Mouse (Mus musculus) gastrocnemius, postnatal 10 days (tissue): Measurements from ENCODE around the gene Tank. TPM values are rescaled to one million over a fixed set of nuclear protein-coding genes. Genes with fewer than 3 reads are reported as not detected.
A peak's percentile ranks its signal among the peaks of the same experiment; 100 is the strongest.

Source experiments
- DNase-seq: peaks from one replicate; pipeline ENCODE4 v3.0.0; 2021; ENCODE audit warnings: mixed read lengths
- total RNA-seq, 2 experiments: library from RNA; stranded (reverse); gene quantifications; 2 replicates each; pipeline ENCODE4 v1.2.3; 2021

Gene Tank
- total RNA-seq, 2 experiments from 2014 or later = 14.3 to 18.3 TPM

DNA sequence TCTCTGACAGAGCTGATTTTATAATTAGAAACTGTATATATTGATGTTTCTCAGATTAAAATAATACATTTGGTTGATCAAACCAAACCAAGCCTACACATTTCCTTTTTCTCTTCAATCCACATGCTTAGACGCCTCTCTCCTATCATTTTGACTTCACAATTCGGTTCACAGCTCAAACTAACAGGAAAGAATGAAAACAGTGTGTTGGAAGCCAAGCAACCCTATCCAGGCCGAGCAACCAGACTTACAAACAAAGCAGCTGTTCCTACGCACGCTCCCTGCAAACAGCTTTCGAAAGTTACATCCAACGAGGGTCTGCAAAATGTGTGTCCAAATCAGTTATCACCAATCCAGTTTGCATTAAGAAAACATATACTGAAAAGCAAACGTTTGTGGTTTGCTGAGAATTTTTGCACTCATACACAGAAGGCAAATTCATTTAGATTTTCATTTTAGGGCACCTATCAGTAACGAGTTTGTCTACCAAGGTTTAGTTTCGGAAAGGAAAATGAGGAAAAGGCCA lies 2.2 kb downstream of the Tank start:
- no peak for DNase-seq

DNA sequence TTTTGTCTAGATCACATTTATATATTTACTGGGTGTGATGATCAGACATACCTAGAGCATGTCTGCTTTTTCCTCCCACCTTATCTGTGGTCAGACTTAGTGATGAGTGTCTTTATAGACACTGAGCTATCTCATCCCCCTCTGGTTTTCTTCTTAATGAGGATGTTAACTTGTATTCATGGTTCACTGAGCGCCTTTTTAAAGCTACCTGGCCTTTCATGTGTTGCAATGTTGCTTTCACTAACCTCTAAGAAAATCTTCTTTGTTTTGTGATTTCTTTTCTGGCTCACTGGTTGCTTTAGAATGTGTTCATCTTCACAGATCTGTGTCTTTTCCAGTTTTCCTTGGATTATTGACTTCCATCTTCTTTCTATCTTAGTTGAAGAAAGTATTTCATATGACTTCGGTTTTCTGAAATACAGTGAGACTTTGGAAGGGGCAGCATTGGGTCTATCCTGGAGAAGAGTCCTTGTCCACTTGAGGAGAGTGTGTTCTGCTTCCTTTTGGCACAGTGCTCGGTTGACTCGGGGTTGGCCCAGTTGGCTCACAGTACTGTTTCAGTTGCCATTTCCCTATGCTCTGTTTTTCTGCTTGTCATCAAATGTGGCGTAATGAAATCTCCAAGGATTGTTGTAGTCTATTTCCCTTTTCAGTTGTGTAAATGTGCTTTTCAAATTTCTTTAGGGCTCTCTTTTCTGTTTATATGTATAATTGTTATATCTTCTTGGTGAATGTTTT lies 4.4 kb downstream of the Tank start:
- DNase-seq = no peak

DNA sequence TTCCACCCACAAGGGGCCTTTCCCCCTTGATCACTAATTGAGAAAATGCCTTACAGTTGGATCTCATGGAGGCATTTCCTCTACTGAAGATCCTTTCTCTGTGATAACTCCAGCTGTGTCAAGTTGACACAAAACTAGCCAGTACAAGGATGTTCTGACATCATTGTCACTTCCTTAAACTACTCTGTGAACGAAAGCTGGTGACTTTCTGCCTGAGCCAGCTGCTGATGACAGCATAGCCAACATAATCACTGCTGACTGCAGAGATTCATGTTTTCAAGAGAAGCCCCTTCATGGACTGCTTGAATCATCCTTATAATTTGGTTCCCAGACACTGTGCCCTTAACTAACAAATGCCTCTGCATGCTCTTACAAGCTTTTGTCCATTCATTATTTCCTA lies 7.1 kb downstream of the Tank start:
- DNase-seq = no peak

DNA sequence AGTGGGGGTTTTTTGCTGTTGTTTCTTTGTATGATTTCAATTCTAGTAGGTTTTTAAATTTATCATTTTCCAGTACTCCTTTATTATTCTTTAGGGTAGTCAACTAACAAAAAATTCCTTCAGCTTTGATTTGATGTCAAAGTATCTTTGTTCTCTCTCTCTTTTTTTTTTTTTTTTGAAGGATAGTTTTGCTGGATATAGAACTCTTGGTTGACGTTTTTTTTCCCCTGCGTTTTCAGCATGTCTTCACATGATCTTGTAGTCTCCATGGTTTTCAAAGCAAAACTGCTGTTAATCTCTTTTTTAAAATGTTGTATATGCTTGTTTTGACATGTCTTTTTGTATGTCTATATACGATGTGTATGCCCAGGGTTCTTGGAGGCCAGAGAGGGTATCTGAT lies 7.8 kb downstream of the Tank start:
- no peak for DNase-seq

DNA sequence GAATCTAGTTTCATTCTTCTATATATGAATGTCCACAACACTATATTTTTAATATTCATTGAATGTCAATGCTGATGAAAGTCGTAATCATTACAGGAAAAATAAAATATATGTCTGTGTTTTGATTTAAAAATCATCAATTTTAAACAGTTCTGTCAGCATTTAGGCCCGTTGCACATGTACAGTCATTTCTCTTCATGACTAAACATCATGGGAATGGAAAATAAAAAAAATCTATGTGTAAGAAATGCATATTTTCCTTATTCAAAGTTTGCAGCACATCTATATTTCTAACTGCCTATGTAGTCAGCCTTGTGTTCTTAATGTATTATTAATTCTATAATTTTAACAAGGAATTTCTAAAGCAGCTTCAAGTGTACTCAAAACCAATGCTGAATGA lies 12.4 kb downstream of the Tank start:
- no peak for DNase-seq

DNA sequence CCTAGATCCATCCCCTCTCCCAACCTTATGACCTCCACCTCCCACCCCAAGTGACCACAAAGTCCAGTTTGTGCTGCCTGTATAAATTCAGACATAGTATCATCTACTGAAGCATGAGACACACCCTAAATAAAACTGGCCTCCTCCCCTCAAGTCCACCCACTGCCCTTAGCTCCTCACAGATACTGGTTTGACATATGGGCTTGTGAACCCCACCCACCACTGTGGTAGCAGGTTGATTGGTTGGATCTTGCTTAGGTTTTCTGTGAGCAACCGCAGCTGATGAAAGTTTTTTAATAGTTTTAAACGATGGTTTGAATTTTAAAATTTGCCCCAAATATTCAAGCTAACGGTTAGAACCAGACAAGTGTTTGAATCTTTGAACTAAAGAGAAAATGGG lies 13.7 kb downstream of the Tank start:
- no peak for DNase-seq

- no peak for DNase-seq
These were observed 14.3 kb downstream of the Tank start for GRCm38 (mm10) chr2:61592699-61593029.

GRCm38 (mm10) chr2:61593030-61593811 lies 14.8 kb downstream of the Tank start:
- DNase-seq = peak; percentile 93

GRCm38 (mm10) chr2:61593871-61594304 lies 15.5 kb downstream of the Tank start:
- DNase-seq = no peak

GRCm38 (mm10) chr2:61599730-61600129 lies 21.3 kb downstream of the Tank start:
- no peak for DNase-seq

DNA sequence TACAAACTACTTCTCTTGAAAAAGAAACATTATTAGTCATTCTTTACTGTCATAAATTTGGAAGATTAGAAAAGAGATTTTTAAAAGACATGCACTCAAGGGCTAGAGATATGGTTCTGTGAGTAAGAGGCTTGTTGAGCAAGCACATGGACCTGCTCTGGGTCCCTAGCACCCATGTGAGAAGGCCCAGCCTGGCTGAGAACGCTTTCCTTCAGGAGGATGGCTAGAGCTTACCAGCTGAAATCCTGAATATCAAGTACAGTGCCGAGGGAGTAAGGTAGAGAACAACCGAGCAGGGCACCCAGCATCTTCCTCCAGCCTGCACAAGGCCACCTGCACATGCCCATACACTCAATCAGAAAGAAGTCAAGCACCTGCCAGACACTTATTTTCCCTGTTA lies 25.1 kb downstream of the Tank start:
- no peak for DNase-seq

DNA sequence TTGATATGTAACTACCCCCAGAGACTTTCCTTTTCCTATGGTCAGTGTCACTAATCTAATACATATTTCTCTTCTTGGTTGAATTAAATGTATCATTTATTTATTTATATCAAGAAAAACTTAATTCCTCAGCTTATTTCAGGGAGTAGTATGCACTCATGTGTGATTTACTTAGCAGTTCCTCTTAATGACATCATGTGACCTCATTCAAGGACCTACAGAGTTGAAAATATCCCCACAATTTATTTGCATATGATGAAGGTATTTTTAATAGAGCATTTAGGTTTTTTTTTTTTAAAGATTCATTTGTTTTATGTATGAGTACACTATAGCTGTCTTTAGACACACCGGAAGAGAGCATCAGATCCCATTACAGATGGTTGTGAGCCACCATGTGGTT lies 28.6 kb downstream of the Tank start:
- DNase-seq = no peak

GRCm38 (mm10) chr2:61623996-61624395 lies 45.6 kb downstream of the Tank start:
- no peak for DNase-seq

DNA sequence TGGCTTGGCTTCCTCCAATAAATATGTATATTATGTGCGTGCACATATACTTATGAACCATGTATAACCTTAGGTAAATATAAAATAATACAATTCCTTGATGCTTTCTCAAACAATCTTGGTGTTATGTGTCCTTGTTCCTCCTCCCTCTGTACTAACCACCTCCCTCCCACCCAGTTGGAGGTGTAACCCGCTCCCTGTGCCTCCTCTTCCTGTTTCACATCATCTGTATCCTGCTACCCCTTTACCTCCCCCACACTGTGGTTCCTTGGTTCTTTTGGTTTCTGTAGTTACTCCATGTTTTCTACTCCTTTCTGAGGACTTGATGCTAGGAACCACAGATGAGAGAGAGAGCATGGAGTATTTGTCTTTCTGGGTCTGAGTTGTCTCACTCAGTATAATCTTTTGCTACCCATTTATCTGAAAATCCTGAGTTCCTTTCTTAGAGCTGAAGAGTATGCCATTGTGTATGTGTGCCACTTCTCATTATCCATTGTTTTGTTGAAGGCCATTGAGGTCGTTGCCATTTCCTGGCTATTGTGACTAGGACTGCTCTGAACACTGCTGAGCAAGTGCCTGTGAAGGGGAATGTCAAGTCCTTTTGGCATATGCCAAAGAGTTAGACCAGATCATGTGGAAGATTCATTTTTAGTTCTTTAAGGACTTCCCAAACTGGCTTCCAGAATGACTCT lies 52.6 kb downstream of the Tank start:
- DNase-seq = no peak

DNA sequence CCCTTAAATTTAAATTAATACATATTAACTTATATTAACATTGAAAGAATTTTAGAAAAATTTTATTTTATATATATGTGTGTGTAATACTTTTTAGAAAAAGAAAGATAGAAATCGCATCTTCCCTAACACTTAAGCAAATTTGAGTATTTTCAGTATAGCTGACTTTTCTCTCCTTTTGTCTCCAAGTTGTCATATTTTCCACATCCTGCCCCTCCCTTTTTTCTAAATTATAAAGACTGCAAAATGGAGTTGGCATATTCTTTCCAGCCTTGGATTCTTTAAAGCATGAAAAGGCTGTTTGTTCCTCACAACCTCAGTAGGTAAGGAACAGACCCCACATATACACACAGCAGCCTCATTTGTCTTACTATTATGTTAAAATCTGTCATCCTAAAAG lies 56.7 kb downstream of the Tank start:
- no peak for DNase-seq

DNA sequence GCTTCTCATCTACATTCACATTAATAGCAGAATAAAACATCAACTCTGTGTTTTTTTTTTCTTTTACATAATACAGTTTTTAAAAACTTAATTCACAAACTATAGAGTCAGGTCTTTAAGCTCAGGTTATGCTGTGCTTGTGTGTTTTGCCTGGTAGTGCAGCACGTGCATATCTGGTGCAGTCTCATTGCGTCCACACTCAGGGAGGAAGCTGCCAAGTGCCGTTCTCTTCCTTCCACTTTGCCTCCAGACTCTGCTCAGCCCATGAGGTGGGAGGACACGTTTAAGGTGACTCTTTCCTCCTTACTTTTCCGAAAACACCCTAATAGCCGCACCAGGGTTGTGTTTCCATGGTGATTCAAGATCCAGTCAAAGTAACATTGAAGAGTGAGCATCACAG lies 59.8 kb downstream of the Tank start:
- no peak for DNase-seq

- DNase-seq = peak; percentile 25
These were observed 64.3 kb downstream of the Tank start for GRCm38 (mm10) chr2:61642452-61643368.

DNA sequence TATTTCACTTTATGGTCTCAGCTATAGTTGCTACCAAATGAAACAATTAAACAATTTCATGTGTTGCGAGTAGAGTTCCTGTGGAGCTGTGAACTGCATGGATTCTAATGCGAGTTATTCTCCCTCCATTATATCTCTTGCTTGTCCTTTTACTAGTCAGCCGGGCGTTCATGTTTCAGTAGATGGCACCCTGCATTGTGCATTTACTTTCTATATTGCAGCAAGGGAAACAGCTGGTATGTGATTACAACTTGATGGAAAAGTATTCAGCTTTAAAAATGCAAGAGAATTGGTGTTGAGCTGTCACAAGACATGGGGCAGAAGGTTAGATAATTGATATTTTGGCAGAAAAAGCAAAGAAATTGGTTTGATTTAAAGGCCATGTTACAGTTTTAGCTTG lies 72.8 kb downstream of the Tank start:
- no peak for DNase-seq

- no peak for DNase-seq
These were observed 73.3 kb downstream of the Tank start for GRCm38 (mm10) chr2:61651640-61652039.

DNA sequence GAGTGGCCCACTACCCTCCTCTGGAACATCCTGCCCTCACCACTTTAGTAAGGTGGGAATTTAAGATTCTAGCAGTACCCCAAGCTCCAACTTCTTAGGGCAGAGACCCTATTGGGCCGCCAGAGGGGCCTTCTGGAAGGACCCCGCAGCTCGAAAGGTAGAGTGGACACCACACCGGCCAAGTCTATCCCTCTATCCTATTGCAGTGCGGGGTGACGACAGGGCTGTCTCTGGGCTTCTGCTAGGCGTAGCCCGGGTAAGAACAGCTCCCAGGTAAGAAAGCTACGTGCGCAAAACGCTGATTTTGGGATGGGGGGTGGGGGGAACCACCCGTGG lies 76.6 kb downstream of the Tank start:
- no peak for DNase-seq

GRCm38 (mm10) chr2:61655382-61656281 lies 77.2 kb downstream of the Tank start:
- peak; percentile 34 for DNase-seq
